Mouse (Mus musculus): ENCODE measurements at regions not wholly inside any gene's neighbourhood (a gene's known extent, or its start where the extent isn't known, plus 50 kb on each side); places are given as distances from the start of the nearest gene placed in this dataset.
A peak's percentile ranks its signal among the peaks of the same experiment; 100 is the strongest.

GRCm38 (mm10) chr1:41810318-41810964 is 885.1 kb upstream of the Pou3f3 start:
- DNase-seq = peak; percentile 37

GRCm38 (mm10) chr1:41811130-41811529 is 884.4 kb upstream of the Pou3f3 start:
- DNase-seq = no peak

- no peak for DNase-seq
Observed at GRCm38 (mm10) chr1:41812071-41812470, 883.5 kb upstream of the Pou3f3 start.

GRCm38 (mm10) chr1:41814032-41815005 is 881.2 kb upstream of the Pou3f3 start:
- DNase-seq = no peak

GRCm38 (mm10) chr1:41815021-41815420 is 880.5 kb upstream of the Pou3f3 start:
- DNase-seq = no peak

- DNase-seq = no peak
Observed at GRCm38 (mm10) chr1:41822742-41823141, 872.8 kb upstream of the Pou3f3 start.

GRCm38 (mm10) chr1:41825223-41825622 is 870.3 kb upstream of the Pou3f3 start:
- no peak for DNase-seq

- DNase-seq = no peak
Observed at GRCm38 (mm10) chr1:41831641-41832040, 863.9 kb upstream of the Pou3f3 start.
